Mouse (Mus musculus) E14TG2a.4 (cell line): Measurements from ENCODE around the gene Zfp786.

Source experiments
- CTCF ChIP-seq: conservative IDR thresholded peaks from 2 replicates; pipeline ENCODE4 v1.5.1; 2014; ENCODE audit warnings: low read length
- NANOG ChIP-seq: IDR thresholded peaks from 2 replicates; pipeline ENCODE4 v1.6.1; 2014; ENCODE audit warnings: borderline replicate concordance, low read length, mixed read lengths

- TF ChIP-seq NANOG (no peak), CTCF (no peak)
Measured at GRCm38 (mm10) chr6:47828950-47829349, 1.7 kb downstream of the Zfp786 start.
